Mouse (Mus musculus): ENCODE measurements around the gene Stx8. TPM values are rescaled to one million over a fixed set of nuclear protein-coding genes. Genes with fewer than 3 reads are reported as not detected.

Stx8 gene
- polyA plus RNA-seq (2014; fragmentation: Illumina TruSeq; extraction: RNeasy Lipid Tissue Mini Kit (QIAGEN cat#74804)): 21.2 TPM

DNA sequence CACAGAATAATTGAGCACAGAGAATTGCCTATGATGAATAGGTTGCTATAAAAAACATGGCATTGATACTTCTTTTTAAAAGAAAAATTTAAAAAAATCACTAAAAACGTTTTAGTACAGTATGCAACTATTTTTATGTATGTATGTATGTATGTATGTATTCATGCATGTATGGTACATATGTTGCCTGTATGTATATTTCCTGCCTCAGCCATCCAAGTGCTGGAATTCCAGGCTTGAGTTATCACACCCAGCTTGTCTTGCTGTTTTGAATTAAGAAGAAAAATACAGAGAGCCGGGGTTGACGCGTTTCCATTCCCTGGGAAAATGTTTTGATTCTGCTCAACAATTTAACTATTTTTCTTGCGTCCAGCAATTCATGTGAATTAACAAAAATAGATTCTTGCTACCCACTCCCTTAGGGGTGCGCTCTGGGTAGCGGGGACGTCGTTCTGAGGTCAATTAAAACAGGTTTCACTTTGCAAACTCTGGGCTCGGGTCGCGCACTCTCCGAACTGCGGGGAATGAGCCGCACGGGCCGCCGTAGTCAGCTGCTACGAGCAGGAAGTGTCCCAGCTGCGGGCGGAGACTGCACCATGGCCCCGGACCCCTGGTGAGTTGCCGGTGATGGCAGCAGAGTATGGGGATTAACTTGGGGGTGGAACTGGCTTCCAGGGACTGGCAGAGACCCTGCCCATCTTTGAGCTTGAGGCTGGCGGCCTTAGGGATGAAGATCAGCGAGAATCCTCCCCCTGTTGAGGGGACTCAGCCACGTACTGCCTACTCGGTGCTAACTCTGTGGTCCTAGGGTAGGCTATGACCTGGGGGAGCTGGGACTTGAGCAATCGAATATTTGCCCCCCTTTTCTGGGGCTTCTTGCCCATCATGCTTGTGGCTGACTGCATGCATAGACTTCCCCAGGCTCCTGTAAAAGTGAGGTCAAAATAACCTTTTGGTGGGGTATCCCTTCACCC, at the start of gene Stx8:
Gene Stx8, plus strand, starts transcription at position 289 of the 974 bp plus-strand sequence.

DNA sequence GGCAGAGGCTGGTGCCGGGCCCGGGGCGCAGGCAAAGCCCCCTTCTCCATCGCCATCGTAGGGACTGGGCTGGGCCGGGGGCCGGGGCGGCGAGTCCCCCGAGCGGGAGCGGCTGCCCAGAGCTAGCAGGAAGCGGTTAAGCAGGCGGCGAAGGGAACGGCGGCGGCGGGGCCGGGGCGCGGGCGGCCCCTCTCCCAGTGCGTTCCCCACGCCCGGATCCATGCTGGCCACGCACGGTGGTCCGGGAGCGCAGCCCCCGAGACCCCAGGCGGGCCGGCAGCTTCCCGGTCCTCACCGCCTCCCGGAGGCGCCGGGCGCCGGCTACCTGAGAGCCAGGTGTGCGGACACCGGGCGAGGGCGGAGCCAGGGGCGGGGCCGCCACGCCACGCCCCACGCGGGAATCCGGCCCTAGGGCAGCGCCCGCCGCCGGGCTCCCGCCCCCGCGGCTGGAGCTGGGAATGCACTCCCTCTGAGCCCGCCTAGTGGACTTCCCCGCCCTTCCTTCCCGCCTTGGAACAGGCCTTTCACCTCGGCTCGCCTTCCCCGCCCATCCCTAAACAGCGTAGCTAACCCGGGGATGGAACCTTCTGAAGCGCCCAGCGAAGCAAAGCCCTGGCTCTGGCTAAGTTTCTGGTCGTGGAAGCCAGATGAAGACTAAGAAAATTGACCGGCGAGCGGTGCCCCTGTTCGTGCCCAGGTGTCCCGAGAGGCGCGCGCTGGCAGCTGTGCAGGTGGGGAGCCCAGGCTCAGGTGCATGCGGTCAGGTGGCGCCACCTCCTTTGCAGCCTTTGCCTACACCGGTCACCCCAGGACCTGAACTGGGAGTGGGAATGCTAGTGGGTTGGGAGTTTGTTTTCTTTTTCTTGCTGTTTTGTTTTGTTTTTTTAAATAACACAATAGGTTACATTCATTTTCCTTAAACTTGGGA, 43.9 kb upstream of the Stx8 start, which contains the start of gene Usp43:
Gene Usp43, minus strand, starts transcription at position 327 of the 928 bp plus-strand sequence.

DNA sequence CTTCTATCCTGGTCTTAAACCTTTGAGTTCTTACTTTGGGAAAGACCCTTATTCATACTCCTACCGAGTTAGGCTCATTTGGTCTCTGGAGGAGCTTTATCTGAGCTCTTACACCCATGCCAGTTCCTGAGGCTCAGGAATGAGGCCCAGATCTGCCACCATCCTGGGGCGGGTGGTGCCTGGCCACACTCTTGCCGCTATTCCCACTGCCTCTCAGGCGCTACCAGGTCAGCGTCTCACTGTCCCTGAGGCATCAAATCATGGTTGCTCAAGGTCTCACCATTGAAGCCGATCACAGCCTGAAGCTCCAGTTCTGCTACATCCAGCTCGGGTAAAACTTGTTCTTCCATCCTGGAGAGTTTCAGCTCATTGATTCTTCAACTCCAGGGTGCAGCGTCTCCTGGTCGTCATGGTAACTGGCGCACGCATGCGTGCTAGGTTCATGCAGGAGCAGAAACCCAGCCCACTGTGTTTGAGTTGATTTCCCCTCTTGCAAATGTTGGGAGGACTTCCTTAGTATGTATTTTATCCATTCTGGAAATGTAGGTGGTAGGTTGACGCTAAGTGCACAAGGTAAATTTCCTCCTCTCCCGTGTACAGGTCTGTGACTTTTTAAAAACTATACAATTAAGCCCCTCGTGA, 630 bp upstream of the Stx8 start, which contains the start of gene Cfap52:
Gene Cfap52, minus strand, starts transcription at position 410 of the 642 bp plus-strand sequence.

Other genes with a start within 250 kb of the Stx8 start
- gene Glp2r, start 195.0 kb upstream of the Stx8 start, polyA plus RNA-seq (2014; fragmentation: Illumina TruSeq; extraction: RNeasy Lipid Tissue Mini Kit (QIAGEN cat#74804)): not detected
- not detected for gene Gsg1l2, start 191.6 kb upstream of the Stx8 start, polyA plus RNA-seq (2014; fragmentation: Illumina TruSeq; extraction: RNeasy Lipid Tissue Mini Kit (QIAGEN cat#74804))
- gene Dhrs7c, start 168.0 kb upstream of the Stx8 start, polyA plus RNA-seq (2014; fragmentation: Illumina TruSeq; extraction: RNeasy Lipid Tissue Mini Kit (QIAGEN cat#74804)): not detected
- 0.66 TPM for gene Usp43, start 44.0 kb upstream of the Stx8 start, polyA plus RNA-seq (2014; fragmentation: Illumina TruSeq; extraction: RNeasy Lipid Tissue Mini Kit (QIAGEN cat#74804))
- gene Cfap52, start 542 bp upstream of the Stx8 start, polyA plus RNA-seq (2014; fragmentation: Illumina TruSeq; extraction: RNeasy Lipid Tissue Mini Kit (QIAGEN cat#74804)): 2.0 TPM